Mouse (Mus musculus) myocyte (in vitro differentiated cells): Measurements from ENCODE around the gene Cd3g. TPM values are rescaled to one million over a fixed set of nuclear protein-coding genes. Genes with fewer than 3 reads are reported as not detected.

Experiments used
- H3K27me3 ChIP-seq: one replicate; pipeline ENCODE4 v1.6.1; 2011; ENCODE audit not compliant: control insufficient read depth, insufficient read depth, insufficient read length
- H3K36me3 ChIP-seq: one replicate; pipeline ENCODE4 v1.6.1; 2011; ENCODE audit not compliant: control insufficient read depth, insufficient read depth
- H3K4me2 ChIP-seq: one replicate; pipeline ENCODE4 v1.6.1; 2011; ENCODE audit warnings: low read depth, control low read depth
- H3K4me3 ChIP-seq: one replicate; pipeline ENCODE4 v1.5.1; 2011; ENCODE audit warnings: mild to moderate bottlenecking, control low read depth, moderate library complexity
- H3K79me2 ChIP-seq: one replicate; pipeline ENCODE4 v1.6.1; 2011; ENCODE audit not compliant: control insufficient read depth, insufficient read depth
- H3ac ChIP-seq: one replicate; pipeline ENCODE4 v1.6.1; 2011; ENCODE audit not compliant: control insufficient read depth, insufficient read length
- CEBPB ChIP-seq: IDR thresholded peaks from 2 replicates; pipeline ENCODE4 v1.6.1; 2011; ENCODE audit warnings: mild to moderate bottlenecking, moderate library complexity; ENCODE audit not compliant: poor library complexity, insufficient read depth, severe bottlenecking
- E2F4 ChIP-seq: IDR thresholded peaks from one replicate; pipeline ENCODE4 v1.6.1; 2011; ENCODE audit warnings: mild to moderate bottlenecking, control low read depth, moderate library complexity; ENCODE audit not compliant: insufficient read depth
- MAX ChIP-seq: IDR thresholded peaks from one replicate; pipeline ENCODE4 v1.6.1; 2011; ENCODE audit warnings: low read depth, mild to moderate bottlenecking, control low read depth
- MYOD1 ChIP-seq, 3 experiments: IDR thresholded peaks; one replicate each; pipeline ENCODE4 v1.6.1; 2011; ENCODE audit warnings: control low read depth in 2 of 3, low read depth in 2 of 3, mild to moderate bottlenecking in 2 of 3, moderate library complexity in 1 of 3; ENCODE audit not compliant: insufficient read length in 2 of 3, control insufficient read depth in 1 of 3
- MYOG ChIP-seq, 3 experiments: IDR thresholded peaks; one replicate each; pipeline ENCODE4 v1.6.1; 2011; ENCODE audit warnings: control low read depth in 2 of 3, low read depth in 2 of 3, mild to moderate bottlenecking in 2 of 3; ENCODE audit not compliant: insufficient read length in 2 of 3, control insufficient read depth in 1 of 3, insufficient read depth in 1 of 3
- POLR2A ChIP-seq: IDR thresholded peaks from one replicate; pipeline ENCODE4 v1.6.1; 2011; ENCODE audit warnings: low read depth, mild to moderate bottlenecking, control low read depth, moderate library complexity; ENCODE audit not compliant: insufficient read length
- POLR2AphosphoS2 ChIP-seq: IDR thresholded peaks from one replicate; pipeline ENCODE4 v1.6.1; 2011; ENCODE audit warnings: low read depth, control low read depth; ENCODE audit not compliant: insufficient read length
- REST ChIP-seq: IDR thresholded peaks from one replicate; pipeline ENCODE4 v1.6.1; 2011; ENCODE audit warnings: mild to moderate bottlenecking, control low read depth, moderate library complexity; ENCODE audit not compliant: insufficient read depth, insufficient read length
- SRF ChIP-seq: IDR thresholded peaks from one replicate; pipeline ENCODE4 v1.6.1; 2011; ENCODE audit warnings: low read depth; ENCODE audit not compliant: control insufficient read depth, insufficient read length
- TCF12 ChIP-seq: IDR thresholded peaks from one replicate; pipeline ENCODE4 v1.6.1; 2011; ENCODE audit warnings: mild to moderate bottlenecking, control low read depth; ENCODE audit not compliant: poor library complexity, insufficient read depth, severe bottlenecking
- TCF3 ChIP-seq: IDR thresholded peaks from one replicate; pipeline ENCODE4 v1.6.1; 2011; ENCODE audit warnings: low read depth, control low read depth; ENCODE audit not compliant: insufficient read length
- USF1 ChIP-seq: IDR thresholded peaks from one replicate; pipeline ENCODE4 v1.6.1; 2011; ENCODE audit warnings: low read depth, mild to moderate bottlenecking, control low read depth, moderate library complexity
- polyA plus RNA-seq: library from polyadenylated mRNA; unstranded; fragments of >200 nt; fragmentation: generic; extraction: Trizol; gene quantifications from one replicate; pipeline ENCODE4 v1.2.1, GENCODE M21; 2012; ENCODE audit warnings: missing spikeins

Cd3g gene
- polyA plus RNA-seq, 1 experiment, result 0.06 TPM

- no peaks in the 10 kb centered on the region for H3K27me3 ChIP-seq
- no peak overlapping the region for H3K4me3 ChIP-seq
- H3K4me2 ChIP-seq, result no peak overlapping the region
- H3K36me3 ChIP-seq, result peaks cover 52% of the 10 kb centered on the region
- no peaks in the 10 kb centered on the region for H3K79me2 ChIP-seq
- no peak overlapping the region for H3ac ChIP-seq
- TF ChIP-seq POLR2A (no peak), E2F4 (no peak), TCF3 (no peak), MYOD1 (IDR thresholded peaks at IDR 0.05; ENCODE audit: control insufficient read depth in 1 of 3, insufficient read length in 2 of 3, low read depth in 2 of 3) (no peak)
These were observed 32.4 kb downstream of the Cd3g start for GRCm38 (mm10) chr9:44947836-44948235.

GRCm38 (mm10) chr9:44946185-44946695 is 34.0 kb downstream of the Cd3g start:
- H3K79me2 ChIP-seq, result no peaks in the 10 kb centered on the region
- no peaks in the 10 kb centered on the region for H3K27me3 ChIP-seq
- H3K4me3 ChIP-seq, result no peak overlapping the region
- peaks cover 45% of the 10 kb centered on the region for H3K36me3 ChIP-seq
- H3K4me2 ChIP-seq, result no peak overlapping the region
- TF ChIP-seq MYOG (IDR thresholded peaks at IDR 0.05; ENCODE audit: control insufficient read depth in 1 of 3, insufficient read depth in 1 of 3, insufficient read length in 2 of 3, low read depth in 2 of 3), result no peak
- no peak for TF ChIP-seq CEBPB
- no peak overlapping the region for H3ac ChIP-seq

DNA sequence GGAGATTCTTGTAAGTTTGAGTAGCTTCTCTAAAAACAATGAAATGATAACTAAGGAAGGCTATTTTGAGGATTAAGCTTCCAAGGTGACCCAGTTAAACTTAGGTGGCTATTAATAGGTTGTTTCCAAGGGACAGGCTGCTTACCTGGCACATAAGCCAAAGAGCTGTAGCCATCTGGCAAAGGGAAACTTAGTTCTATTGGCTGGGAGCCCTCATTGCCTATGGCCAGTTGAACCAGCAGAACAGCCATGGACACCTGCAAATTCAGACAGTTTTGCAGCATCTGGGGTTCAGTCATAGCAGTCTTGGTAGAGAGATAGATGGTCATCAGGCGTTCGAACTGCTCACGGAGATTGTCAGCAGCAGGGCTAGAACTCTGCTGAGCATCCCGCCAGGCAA is 37.8 kb downstream of the Cd3g start:
- Histone ChIP-seq H3K4me3 (no peak overlapping the region), H3K4me2 (no peak overlapping the region), H3K79me2 (no peaks in the 10 kb centered on the region), H3K36me3 (peaks cover 32% of the 10 kb centered on the region), H3ac (no peak overlapping the region), H3K27me3 (no peaks in the 10 kb centered on the region)
- TF ChIP-seq MYOG (IDR thresholded peaks at IDR 0.05; ENCODE audit: control insufficient read depth in 1 of 3, insufficient read depth in 1 of 3, insufficient read length in 2 of 3, low read depth in 2 of 3) (no peak), SRF (no peak), POLR2AphosphoS2 (no peak), MAX (no peak), TCF3 (no peak), REST (no peak), TCF12 (no peak), MYOD1 (IDR thresholded peaks at IDR 0.05; ENCODE audit: control insufficient read depth in 1 of 3, insufficient read length in 2 of 3, low read depth in 2 of 3) (no peak), USF1 (no peak), E2F4 (no peak), CEBPB (no peak), POLR2A (no peak)

DNA sequence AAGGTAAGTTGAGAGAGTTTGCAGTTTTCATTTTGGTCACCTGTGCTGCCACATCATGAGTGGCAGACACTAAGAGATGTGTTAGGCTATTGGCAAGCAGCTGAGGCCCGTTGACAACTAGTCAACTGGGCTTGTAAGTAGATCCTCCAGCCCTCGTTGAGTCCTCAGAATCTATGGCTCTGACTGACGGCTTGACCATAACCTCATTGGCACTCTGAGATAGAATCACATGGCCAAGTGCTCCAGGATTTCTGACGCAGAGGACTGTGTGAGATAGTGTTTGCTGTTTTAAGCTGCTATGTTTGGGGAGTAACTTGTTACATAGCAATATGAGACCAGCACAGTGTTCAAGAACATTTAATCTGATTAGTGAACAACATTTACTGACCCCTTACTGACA is 38.5 kb downstream of the Cd3g start:
- no peak overlapping the region for H3ac ChIP-seq
- H3K27me3 ChIP-seq, result no peaks in the 10 kb centered on the region
- no peak for TF ChIP-seq E2F4
- TF ChIP-seq MAX, result no peak
- TF ChIP-seq USF1, result no peak
- TF ChIP-seq POLR2A, result no peak
- TF ChIP-seq TCF3, result no peak
- TF ChIP-seq CEBPB, result no peak
- no peak for TF ChIP-seq MYOG (IDR thresholded peaks at IDR 0.05; ENCODE audit: control insufficient read depth in 1 of 3, insufficient read depth in 1 of 3, insufficient read length in 2 of 3, low read depth in 2 of 3)
- no peak for TF ChIP-seq SRF
- no peak for TF ChIP-seq REST
- no peak for TF ChIP-seq TCF12
- TF ChIP-seq MYOD1 (IDR thresholded peaks at IDR 0.05; ENCODE audit: control insufficient read depth in 1 of 3, insufficient read length in 2 of 3, low read depth in 2 of 3), result no peak
- no peak for TF ChIP-seq POLR2AphosphoS2
- no peak overlapping the region for H3K4me2 ChIP-seq
- H3K79me2 ChIP-seq, result no peaks in the 10 kb centered on the region
- H3K4me3 ChIP-seq, result no peak overlapping the region
- H3K36me3 ChIP-seq, result peaks cover 32% of the 10 kb centered on the region

DNA sequence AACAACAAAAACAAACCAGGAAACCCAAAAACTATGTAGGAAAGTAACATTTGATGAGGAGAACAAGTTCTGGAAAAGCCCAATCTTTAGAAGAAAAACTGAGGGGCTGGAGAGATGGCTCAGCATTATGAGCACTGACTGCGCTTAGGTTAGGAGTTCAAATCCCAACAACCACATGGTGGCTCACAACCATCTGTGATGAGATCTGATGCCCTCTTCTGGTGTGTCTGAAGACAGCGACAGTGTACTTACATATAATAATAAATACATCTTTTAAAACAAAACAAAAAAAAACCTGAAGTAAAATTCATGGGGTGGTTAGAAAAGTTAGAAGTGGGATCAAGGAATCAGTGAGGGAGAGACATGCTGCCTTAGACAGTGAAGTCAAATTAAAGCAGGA is 58.7 kb downstream of the Cd3g start:
- Histone ChIP-seq H3K27me3 (no peaks in the 10 kb centered on the region), H3K79me2 (peaks cover 40% of the 10 kb centered on the region), H3K36me3 (no peaks in the 10 kb centered on the region), H3K4me3 (peak overlapping the region; percentile 90), H3K4me2 (peak overlapping the region; percentile 82), H3ac (peak overlapping the region; percentile 64)
- TF ChIP-seq REST (no peak), E2F4 (no peak), USF1 (no peak)

DNA sequence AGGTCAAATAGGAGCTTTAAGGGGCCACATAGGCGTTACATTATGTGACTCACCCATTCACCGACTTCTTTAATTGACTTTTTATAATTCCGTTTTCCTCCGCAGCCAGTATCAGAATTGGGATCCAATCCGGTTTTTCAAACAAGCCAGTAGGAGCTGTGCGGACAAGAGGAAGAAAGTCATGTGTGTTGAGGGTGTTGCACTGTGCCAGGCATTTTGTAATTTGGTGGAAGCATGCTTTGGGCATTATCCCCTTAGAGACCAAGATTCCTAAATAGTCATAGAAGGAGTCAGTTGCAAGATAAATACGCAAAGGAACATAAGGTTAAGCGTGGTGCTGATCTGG is 59.1 kb downstream of the Cd3g start:
- peak overlapping the region; percentile 82 for H3K4me2 ChIP-seq
- peak overlapping the region; percentile 64 for H3ac ChIP-seq
- peaks cover 45% of the 10 kb centered on the region for H3K79me2 ChIP-seq
- H3K27me3 ChIP-seq, result no peaks in the 10 kb centered on the region
- peak overlapping the region; percentile 90 for H3K4me3 ChIP-seq
- H3K36me3 ChIP-seq, result no peaks in the 10 kb centered on the region
- TF ChIP-seq MYOG (IDR thresholded peaks at IDR 0.05; ENCODE audit: control insufficient read depth in 1 of 3, insufficient read depth in 1 of 3, insufficient read length in 2 of 3, low read depth in 2 of 3), result no peak
- TF ChIP-seq MAX, result peak; percentile 50
- TF ChIP-seq REST, result no peak
- TF ChIP-seq TCF12, result no peak
- no peak for TF ChIP-seq SRF
- TF ChIP-seq POLR2AphosphoS2, result no peak
- TF ChIP-seq USF1, result peak; percentile 67
- TF ChIP-seq CEBPB, result no peak
